Mouse (Mus musculus) c-Kit-negative CD71-positive TER-119-positive erythroid progenitor cells, embryonic 14.5 days (primary cell): ENCODE data around the gene Zdhhc22.

Experiments
- DNase-seq: peaks from one replicate; pipeline ENCODE4 v3.0.0-alpha.2; 2013; ENCODE audit warnings: low read depth, low spot score

Zdhhc22 gene

DNA sequence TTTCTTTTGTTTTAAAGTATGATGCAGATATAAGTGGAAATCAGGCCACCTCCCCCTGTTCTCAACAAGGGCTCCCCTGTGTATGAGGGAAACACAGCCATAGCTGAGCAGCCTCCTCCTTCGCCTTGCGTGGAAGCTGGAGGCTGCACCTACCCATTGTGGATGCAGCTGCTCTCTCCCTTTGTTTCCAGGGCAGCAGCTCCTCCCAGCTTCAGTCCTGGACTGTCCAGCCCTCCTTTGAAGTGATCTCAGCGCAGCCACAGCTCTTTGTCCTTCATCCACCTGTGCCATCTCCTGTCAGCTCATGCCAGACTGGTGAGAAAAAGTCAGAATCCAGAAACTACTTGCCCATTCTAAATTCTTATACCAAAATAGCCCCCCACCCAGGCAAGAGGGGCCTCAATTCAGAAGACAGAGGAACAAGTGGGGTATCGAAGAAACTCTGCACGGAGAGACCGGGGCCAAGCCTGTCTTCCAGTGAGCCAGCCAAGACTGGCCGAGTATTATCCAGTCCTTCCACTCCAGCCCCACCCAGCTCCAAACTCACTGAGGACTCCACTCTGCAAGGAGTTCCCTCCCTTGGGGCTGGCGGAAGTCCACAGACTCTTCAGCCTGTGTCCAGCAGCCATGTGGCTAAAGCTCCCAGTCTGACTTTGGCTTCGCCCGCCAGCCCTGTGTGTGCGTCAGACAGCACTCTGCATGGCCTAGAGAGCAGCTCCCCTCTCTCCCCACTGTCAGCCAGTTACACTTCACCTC, 28.5 kb downstream of the Zdhhc22 start:
- no peak for DNase-seq

DNA sequence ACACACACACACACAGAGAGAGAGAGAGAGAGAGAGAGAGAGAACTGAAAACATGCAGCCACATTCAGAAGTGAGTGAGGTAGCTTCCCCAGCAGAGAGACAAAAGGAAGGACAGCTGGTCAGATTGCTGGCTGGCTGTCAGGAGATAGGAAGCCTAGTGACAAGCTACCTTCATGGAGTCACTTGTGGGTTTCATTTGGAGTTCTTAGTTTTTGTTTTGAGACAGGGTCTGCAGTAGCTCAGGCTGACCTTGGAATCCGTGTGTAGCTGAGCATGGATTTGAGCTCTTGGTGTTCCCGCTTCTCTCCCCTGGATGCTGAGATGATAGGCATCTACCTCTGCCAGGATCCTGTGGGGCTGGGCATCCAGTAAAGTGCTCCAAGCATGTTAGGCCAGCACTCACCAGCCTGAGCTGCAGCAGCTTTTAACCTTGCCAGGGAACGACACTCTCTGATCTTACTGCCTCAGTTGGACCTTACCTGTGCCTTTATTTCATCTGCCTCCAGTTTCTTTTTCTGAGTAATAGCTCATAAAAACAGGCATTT, 29.4 kb downstream of the Zdhhc22 start:
- DNase-seq = no peak

DNA sequence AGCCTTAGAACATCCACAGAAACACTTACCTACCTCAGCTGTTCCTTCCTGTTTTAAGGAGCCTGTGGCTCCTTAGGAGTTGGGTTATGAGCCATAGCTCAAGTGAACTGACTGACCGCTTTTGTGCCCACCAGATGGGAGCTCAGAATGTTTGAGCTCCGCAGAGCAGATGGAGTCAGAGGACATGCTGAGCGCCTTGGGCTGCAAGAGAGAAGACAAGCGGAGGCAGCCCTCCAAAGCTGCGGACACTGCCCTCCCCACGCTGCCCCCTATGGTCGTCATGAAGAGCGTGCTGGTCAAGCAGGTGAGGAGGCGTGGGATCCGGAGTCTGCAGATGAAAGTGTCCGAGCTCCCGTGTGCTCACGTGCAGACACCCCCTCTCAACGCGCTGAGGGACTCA, 30.1 kb downstream of the Zdhhc22 start:
- no peak for DNase-seq

DNA sequence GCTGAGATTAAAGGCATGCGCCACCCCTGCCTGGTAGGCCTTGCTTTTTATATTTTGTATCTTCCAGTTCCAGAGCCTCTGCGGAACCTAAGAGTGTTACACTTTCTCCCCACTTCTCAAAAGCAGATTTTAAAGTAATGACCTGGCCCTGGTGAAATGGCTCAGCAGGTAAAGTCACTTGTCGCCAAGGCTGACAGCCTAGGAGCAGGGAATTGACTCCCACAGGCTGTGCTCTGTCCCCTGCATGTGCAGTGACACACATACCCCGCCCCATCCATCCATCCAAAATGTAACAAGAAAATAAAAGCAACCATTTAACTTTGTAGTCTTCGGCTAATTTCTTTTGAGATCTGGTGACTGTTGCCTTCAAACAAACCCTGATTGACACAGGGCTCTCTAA, 30.6 kb downstream of the Zdhhc22 start:
- no peak for DNase-seq

DNA sequence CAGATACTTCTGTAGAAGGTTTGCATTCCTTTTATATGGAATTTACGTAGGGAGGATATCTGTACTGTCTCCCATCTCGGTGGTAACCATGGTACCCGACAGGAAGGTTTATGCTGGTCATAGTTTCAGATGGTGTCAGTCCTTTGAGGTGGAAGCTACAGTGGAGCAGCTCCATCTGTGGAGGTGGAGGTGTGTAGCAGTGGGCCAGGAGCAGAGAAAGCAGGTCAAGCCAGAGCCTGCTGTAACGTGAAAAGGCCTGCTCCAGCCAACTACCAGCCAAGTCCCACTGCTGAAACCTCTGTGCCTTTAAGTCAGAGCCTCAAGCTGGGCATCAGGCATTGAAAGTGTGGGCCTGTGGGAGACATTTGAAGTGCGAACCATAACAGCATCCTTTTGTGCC, 31.7 kb downstream of the Zdhhc22 start:
- DNase-seq = no peak

DNA sequence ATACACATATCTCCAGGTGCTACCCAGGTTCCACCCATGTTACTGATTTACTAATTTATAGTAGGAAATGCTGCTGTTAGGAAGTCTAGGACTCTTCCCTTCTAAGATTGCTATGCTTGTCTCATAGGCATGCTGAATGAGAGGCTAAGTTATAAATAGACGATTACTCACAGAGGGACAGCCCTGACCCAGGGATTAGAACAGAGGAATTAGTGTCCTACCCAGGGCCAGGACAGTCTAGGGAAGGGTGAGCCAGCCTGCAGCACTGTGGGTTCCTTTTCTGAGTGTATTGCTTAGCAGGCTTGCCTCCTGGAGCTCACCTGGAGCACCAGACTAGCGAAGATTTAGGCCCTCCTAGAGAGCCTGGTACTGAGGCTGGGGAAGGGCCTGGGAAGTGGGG, 34.3 kb downstream of the Zdhhc22 start:
- no peak for DNase-seq

DNA sequence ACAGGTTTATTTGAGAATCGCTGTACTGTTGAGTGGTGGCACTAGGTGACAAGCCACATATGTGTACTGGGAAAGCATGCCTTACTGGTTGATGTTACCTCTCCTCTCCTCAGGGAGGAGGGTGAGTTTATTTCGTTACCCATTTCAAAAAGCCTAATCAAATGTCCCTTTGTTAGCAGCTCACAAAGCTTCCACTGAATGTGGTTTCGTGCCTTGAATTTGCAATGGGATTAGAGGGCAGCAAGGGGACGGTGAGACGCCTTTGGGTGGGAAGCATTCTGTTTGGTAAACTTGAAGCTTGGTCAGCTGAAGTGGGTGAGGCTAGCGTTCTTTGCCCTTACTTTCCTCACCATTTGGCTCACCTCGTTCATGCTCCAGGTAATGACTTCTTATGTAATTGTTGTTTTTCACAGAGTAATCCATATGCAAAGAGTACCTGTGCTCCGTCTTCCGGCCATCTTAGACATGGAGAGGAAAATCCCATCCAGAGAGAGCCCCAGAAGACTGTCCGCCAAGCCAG, 37.8 kb downstream of the Zdhhc22 start:
- no peak for DNase-seq

DNA sequence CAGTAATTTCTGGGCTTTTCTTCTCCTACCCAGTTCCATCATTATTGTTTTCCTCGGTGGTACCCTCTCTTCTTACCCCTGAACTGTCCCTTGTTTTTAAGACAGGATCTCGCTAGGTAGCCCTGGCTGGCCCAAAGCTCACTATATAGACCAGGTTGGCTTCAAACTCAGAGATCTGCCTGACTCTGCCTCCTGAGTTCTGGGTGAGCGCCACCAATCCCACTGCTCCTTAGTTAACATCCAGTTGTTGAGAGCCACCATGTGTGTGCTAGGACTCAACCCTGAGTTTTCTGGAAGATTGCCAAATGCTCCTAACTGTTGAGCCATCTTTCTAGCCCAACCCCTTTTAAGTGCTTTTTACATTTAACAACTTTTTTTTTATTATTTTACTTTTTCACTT, 39.3 kb downstream of the Zdhhc22 start:
- DNase-seq = no peak

DNA sequence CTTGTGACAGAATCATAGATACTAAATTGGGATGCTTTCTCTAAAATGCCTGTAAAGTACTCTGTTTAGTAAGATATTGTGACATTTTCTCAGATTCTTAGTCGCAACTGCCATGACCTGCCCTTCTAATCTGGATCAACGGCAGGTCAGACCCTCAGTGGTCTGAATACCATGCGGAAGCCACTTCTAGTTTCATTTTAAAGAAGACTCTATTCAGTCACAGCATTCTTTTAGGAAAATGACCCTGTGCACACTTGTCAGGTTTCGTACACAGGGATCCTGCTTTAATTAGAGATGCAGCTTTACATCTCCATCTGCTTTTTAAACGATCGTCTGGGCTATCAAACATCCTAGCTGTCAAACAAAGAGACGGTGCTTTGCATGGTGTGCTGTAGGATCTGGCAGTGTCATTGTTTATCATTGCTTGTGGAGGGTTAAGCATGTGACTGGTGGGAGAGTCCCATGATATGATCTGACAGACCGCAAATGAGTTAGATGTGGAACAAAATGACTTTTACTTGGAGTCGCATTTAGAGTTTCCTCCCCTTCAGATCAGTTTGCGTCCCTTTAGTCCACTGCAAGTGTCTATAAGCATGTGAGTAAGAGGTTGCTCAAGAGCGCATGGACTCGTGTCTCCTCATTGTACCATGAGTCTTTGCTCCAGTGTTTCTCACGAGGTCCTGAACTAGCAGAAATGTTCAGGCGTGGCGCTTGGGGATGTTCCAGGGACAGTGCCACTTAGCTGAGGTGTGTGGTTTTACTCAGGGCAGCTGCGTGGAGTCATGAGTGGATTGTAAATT, 39.9 kb downstream of the Zdhhc22 start:
- DNase-seq = no peak

DNA sequence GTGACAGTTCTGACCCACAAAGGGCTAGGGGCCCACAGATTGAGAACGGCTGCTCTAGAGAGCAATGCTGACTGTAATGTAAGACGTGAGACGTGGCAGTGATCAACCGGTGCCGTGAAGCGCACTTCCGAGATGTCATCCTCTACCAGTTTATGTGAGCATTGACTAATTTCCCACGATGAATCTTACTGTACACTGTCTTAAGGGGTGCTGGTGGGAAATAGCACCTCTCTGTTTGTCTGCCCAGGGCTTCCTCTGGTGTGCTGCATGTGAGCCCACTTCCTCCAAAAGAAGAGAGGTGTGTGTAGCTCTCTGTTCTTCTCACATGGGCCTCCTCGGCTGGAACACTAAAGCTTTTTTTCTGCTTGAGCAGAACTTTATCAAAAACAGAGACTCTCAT, 40.7 kb downstream of the Zdhhc22 start:
- DNase-seq = no peak

DNA sequence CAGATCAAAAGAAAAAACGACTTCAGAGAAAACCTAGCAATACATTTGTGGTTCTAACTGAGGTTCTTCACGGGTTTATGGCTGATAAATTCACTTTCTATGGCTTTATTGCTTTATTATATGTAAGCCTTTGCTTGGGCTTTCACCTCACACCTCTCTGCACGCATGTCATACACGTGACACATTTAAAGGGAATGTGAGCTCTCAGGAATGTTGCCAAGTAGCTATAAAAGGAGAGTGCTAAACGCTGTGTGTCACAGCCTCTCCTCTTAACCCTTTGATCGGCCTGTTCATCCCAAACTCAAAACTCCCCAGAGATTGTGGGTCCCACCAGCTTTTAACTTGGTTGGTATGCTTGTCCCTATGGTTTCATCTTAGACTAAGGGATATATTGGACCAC, 41.6 kb downstream of the Zdhhc22 start:
- DNase-seq = no peak

DNA sequence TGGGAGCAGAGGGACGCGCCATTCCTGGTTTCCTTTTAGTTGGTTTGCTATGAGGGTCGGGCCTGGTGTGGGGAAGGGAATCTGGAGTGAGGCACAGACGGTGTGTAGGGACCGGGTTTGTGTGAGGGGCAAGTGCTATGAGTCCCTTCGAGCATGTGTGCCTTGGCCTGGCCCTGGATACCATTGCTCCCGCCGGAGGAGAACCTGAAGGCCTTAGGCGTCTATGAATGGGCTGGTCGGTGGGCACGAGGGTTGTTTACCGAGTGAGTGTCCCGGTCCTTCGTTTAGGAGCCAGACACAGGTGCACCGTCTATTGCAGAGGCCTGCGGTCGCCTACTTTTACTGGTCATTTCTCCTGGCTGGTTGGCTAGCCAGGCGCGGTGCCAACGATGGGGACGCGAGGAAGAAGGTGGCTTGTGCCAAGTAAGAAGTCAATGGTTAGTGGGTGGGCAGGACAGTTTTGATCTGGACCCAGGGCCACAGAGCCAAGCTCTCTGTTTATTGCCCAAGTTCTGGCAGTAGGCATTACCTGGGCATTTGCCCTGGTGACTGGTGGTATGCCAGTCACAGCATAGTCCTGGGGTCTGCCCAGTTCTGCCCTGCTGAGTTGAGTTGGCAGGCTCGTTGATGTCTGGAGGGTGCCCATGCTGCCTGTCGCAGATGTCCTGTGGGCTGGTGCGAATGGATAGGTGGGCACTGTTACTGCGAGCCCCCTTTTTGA, 42.4 kb downstream of the Zdhhc22 start:
- DNase-seq = peak; percentile 19

DNA sequence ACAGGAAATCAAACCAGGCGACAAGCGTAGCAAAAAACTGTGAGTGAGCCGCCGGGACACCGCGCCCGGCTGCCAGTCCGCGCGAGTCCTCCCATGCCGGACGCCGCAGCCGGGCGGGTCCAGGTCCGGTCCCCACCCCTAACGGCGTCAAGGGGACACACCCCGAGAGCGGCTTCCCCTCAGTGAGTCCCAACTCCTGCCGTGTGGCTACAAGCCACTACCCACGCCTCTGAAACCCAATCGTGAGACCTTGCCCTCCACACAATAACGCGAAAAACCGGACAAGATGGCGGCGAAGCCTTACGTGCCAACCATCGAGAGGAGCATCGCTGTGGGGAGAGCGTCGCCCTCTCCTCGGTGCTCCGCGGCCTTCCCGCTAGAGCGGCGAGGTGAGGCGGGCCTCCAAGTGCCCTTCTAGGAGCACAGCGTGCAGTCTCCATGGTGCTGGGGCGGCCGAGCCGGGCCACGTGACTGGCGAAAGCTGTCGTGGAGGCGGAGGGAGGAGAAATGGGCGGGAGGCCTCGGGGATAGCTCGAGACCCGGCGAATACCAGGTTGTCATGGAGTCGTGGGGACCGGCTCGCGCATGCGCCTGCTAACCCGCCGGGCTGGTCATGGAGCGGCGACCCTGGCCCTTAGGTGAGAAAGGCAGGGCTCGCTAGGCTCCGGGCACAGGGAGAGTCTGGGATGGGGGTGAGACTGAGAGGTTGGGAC, 43.2 kb downstream of the Zdhhc22 start, which contains the start of gene Cipc:
Gene Cipc, plus strand, starts transcription at position 182 of the 713 bp plus-strand sequence.
- peak; percentile 92 for DNase-seq

DNA sequence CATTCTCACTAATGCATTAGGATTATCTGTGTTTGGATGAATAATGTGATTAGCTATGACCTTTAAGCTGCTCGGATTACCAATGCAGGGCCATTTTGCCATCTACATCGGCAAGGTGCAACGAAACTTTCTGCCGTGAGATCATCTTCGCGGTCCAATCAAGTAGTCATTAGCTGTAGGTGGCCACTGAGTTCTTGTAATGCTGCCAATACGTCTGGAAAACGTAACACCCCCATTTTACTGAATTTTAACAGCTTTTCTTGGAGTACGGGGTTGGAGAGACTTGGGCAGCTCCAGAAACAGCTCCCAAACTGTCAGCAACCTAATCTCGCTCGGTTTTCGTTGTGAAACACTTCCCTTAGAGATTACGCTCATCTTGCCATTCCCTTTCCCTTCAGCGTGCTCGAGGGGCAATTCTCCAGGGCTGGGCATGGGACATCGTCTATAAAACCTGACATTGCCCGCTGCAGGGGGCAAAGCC, 43.9 kb downstream of the Zdhhc22 start:
- no peak for DNase-seq

DNA sequence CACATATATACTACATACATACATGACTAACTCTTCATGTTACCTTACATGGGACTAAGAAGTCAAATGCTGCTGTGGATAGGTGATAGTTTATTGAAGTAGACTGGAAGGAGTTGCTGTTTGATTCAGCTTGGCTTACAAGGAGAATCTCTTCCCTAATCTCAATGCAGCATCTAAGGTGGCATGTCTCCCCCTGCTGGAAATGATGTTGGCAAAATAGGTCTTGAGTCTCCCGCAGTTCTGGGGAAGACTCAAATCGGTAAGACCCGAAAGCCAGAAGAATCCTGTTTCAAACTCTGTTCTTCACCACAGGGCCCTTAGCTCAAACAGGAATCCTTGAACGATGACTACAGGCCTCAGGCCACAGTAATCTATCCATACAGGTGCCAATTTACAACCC, 45.1 kb downstream of the Zdhhc22 start:
- DNase-seq = peak; percentile 39

DNA sequence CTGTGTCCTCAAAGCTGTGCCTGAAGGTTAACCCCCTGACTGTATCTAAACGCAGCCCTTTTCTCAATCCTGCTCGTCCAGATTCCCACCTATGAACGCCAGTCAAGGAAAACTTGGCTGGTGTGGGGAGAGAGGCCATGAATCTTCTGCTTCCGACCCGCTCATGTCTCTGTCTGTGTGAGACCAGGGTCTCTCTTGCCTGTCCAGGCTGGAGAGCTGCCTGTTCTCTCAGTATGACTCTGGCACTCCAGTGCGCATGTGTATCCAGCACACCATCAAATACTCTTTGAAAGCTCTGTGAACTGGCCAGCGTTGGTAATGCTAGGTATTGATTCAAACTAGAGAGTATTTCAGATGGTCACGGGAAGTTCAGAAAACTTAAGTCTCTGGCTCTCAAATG, 46.8 kb downstream of the Zdhhc22 start:
- DNase-seq = no peak

DNA sequence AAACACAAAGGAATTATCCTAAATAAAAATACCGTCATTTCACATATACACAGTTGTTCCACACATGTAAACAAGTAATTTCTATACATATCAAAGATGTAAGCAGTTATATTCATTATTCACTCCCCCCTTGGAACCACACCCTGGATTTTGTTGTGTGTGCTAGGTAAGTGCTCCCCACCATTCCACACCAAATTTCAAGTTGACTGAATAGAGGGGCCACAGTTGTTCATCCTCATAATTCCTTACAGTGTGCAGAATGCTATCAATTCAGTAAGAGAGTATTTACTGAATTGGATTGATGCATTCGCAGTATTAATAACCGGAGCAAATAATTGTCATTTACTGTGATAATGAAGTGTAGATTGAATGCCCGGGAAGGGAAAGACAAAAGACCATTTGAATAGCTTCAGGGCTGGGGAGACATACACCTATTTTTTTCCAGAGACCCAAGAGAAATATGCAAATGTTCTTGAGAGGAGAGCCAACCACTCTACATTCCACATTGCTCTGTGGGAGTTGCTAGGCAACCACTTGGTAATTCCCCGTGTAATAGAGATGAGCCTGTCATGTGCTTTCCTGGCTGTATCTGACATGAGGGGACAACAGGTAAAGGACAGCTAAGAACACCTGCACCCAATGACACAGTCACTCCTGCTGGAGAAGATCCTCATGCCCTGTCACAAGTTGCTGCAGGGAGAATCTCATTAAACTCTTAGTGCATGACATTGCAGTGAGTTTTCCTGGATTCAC, 48.3 kb downstream of the Zdhhc22 start:
- DNase-seq = no peak

DNA sequence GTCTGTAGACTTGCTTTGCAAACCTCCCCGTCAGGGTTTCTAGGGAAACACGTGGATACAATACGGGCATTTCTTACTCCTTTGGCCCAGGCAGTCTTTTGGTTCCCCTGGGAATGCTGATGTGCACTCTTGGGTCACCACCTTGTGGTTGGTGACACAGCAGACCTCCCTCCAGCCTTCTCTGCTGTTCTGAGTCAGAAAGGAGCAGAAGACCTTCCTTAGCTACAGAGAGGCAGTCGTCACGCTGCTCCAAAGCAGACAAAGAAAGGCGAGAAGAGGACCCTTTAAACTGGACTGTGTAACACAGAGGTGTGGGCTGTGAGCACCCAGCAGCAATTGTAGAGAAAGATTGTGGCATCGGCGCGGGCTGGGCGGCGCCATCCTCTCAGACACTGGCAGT, 49.1 kb downstream of the Zdhhc22 start:
- DNase-seq = no peak

DNA sequence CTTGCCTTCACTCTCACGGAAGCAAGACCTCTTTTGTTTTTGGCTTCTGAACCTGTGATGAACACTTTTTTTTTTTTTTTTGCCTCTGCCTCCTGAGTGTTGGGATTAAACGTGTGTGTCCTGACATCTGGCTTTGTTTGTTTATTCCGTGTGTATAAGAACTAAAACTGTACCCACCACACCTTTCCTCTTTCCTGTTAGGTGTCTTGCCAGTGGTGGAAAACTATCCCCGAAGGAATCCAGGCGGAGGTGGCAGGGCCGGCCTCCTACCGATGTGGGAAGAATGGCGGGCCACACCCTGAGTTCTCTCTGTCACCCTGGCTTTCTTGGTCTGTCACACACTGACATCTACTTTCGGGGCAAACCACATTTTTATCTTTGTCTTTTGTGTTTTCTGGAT, 51.7 kb downstream of the Zdhhc22 start:
- no peak for DNase-seq

DNA sequence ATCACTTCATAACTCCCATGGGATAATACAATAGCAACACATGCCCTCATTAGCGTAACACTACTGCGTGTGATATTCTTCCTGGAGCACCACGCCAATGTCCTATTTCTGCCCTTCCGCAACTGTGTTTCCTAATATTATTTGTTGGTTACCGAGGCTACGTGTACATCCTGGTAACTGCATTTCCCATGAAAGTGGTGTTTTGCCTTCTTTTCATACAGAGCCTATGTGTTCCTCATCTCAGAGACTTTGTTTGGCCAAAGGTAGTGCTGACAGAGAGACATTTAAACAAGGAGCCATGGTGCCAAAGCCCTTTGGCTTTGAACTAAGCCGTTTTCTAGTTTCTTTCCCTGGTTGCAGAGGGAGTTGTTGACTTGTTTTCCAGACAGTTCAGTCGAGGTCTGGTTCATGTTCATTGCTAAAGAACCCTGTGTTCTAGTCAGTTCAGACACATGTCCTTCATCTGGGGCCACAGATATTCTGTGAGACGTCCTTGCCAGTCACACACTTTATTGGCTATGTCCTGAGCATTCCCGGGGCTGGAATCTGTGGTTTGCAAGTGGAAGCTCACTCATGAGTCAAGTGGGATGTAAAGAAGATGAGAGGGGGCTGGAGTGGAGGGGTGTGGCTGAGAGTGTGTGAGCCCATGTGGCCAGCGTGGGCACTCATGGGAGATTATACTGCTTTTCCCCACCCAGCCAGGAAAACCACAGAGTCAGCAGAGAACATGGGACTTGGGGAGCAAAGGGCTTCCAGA, 53.5 kb downstream of the Zdhhc22 start:
- no peak for DNase-seq
